Mouse (Mus musculus): Measurements from ENCODE around the gene Erbin.

- TF ChIP-seq CTCF (IDR thresholded peaks at IDR 0.05; ENCODE audit: extremely low read depth, insufficient read depth, insufficient read length, insufficient replicate concordance) (no peak), POLR2A (IDR thresholded peaks at IDR 0.05; ENCODE audit: low read depth, low read length) (no peak; the same call in 1 of the 2 replicates)
These were observed 868 bp upstream of the Erbin start for GRCm38 (mm10) chr13:103920933-103921830.
